In the genomic region with DNA sequence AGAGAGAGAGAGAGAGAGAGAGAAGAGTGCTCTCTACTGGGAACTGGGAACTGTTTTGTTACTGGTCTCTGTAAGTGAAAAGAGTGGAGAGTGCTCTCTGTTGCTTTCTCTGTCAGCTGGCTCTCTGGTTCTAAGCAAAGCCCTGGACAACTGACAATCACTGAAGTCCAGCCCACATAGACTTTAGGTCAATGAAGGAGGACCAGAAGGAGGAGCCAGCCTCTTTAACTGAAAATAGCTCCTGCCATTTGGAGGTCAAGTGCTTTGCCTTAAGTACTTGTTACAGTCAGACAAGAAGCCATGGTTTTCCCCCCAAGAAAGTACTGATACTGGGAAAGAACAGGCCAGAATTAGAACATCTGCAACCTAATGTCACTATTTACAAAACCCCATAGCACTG, we compare ENCODE assay signal across 21 mouse cellular contexts.
"Had no signal": no experiment of that assay in that cellular context is flagged by ENCODE, and none has a peak within 500 bp of the region (broad histone marks: within the 10 kb centered on the region; RNA-seq: fewer than 3 reads in every experiment).

No protein-coding gene starts in this region.

- H3K9ac ChIP-seq: heart, embryonic 12.5 days; hindbrain, embryonic 12.5 days; hindbrain, embryonic 14.5 days; intestine, embryonic 15.5 days; limb, embryonic 12.5 days had no signal

- H3K4me1 ChIP-seq: hindbrain, embryonic 10.5 days; hindbrain, embryonic 12.5 days; intestine, embryonic 15.5 days; limb, embryonic 10.5 days; limb, embryonic 12.5 days had no signal

- H3K27me3 ChIP-seq: heart, embryonic 12.5 days; hindbrain, embryonic 12.5 days; intestine, embryonic 15.5 days; limb, embryonic 12.5 days had no signal

- DNase-seq: gastrocnemius, adult 2 months; gastrocnemius, postnatal 10 days; gastrocnemius, postnatal 25 days; heart, adult 18-20 months; heart, postnatal 10 days; heart, postnatal 4 days; kidney, adult 18-20 months; kidney, adult 8-10 months; kidney, postnatal 10 days; kidney, postnatal 25 days; kidney, postnatal 4 days had no signal

- H3K27ac ChIP-seq: gastrocnemius, adult 2 months; heart, embryonic 10.5 days; hindbrain, embryonic 10.5 days; hindbrain, embryonic 12.5 days; hindbrain, embryonic 14.5 days; intestine, embryonic 15.5 days; layer of hippocampus, adult 2 months; left cerebral cortex, adult 2 months; limb, embryonic 10.5 days; limb, embryonic 12.5 days had no signal

- H3K36me3 ChIP-seq: heart, embryonic 10.5 days; heart, embryonic 12.5 days; hindbrain, embryonic 10.5 days; hindbrain, embryonic 12.5 days; intestine, embryonic 15.5 days; limb, embryonic 10.5 days; limb, embryonic 12.5 days had no signal

- H3K4me3 ChIP-seq: gastrocnemius, adult 2 months; heart, embryonic 10.5 days; heart, embryonic 12.5 days; hindbrain, embryonic 10.5 days; hindbrain, embryonic 12.5 days; intestine, embryonic 15.5 days; layer of hippocampus, adult 2 months; left cerebral cortex, adult 2 months; limb, embryonic 10.5 days; limb, embryonic 12.5 days had no signal
